Mouse (Mus musculus) thymus, postnatal 4 days (tissue): ENCODE measurements around the gene Klhdc7b.
"Not testable (repeated sequence)": the region's sequence is repeated elsewhere in the genome, so short reads cannot be mapped to it uniquely, and the experiment has no call there.

ENCODE experiments used
- DNase-seq: peaks from one replicate; pipeline ENCODE4 v3.0.0; 2021

Klhdc7b gene

DNA sequence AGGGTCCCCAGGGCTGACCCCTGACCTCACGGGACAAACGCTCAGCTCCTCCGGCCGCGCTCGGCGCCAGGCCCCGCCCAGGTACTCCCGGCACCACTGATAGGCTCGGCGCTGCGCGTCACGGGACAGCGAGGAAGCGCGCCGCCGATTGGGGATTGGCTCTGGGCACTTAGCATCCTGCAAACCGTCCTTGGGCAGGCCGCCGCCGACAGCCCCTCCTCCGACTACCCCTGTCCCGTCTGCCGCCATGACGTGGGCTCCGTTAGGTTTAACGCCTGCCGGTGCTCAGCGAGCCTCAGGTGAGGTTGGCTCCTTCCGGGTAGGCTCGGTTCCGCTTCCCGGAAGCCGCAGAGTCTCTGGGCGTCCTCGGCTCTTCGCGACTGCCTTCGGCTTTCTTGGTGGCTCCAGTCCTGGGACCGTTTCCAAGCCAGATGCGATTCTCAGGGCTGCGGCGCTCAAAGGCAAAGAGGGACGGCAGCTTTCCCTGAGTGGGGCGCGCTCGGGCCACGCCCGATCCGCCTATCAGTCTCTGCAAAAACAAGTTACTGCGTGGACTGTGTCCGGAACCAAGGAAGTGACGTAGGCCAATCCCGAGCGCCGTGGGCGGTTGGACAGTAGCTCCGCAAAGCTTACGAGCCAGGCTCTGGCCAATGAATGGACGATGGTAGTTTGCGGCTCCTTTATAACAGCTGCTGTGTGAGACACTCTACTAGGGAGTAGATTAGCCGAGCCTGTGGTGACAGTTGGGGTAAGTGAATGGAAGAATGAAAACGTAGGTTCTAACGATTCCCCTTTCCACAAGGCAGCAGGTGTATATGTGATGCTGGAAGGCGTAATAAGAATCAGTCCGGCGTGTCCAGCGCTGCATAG is 44.9 kb downstream of the Klhdc7b start, which contains the start of the genes C730034F03Rik, Gm44502 and Chkb:
C730034F03Rik (plus strand) TSS at position 238 of the 870 bp plus-strand sequence.
Gm44502 (minus strand) TSS at position 345 of the 870 bp plus-strand sequence.
Chkb (minus strand) TSS at position 557 of the 870 bp plus-strand sequence.
- DNase-seq = peak; percentile 93

DNA sequence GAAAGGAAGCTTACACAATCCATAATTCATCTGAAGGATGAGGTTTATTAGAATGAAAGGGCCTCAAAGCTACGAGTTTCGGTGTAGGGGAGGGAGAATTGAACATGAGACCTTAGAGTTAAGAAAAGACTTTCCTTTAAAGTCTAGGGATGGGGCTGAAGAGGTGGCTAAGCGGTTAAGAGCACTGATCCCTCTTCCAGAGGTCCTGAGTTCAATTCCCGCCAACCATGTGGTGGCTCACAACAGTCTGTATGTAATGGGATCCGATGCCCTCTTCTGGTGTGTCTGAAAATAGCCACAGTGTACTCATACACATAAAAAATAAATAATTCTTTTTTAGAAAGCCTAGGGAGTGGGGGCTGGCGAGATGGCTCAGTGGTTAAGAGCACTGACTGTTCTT is 45.6 kb downstream of the Klhdc7b start:
- DNase-seq = no peak

- DNase-seq = not testable (repeated sequence)
Measured at GRCm38 (mm10) chr15:89430771-89431170, 46.1 kb downstream of the Klhdc7b start.

- no peak for DNase-seq
Measured at GRCm38 (mm10) chr15:89431271-89431670, 46.6 kb downstream of the Klhdc7b start.

DNA sequence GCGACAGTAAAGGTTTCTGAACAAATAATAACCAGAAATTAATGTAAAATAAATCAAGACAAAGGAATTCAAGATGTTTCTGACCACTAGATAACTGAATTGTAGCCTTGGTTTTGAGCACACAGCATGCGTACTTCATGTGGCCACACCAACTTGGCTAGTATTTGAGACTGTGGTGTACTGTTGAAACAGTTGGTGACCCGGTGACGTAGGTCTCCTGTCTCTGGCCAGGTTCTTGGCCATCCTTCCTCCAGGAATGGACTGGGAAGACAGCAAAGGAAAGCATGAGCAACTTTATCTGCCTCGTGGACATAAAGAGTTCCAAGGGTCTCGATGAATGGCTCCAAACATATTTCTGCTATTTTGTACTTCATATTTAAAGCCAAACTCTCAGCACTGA is 47.1 kb downstream of the Klhdc7b start:
- no peak for DNase-seq

- DNase-seq = no peak
Measured at GRCm38 (mm10) chr15:89432946-89433345, 48.2 kb downstream of the Klhdc7b start.

GRCm38 (mm10) chr15:89434136-89434535 is 49.4 kb downstream of the Klhdc7b start:
- DNase-seq = no peak

GRCm38 (mm10) chr15:89435878-89436277 is 51.2 kb downstream of the Klhdc7b start:
- DNase-seq = no peak
